Mouse (Mus musculus) heart, postnatal 10 days (tissue): ENCODE measurements around the gene Kmt2b. TPM values are rescaled to one million over a fixed set of nuclear protein-coding genes. Genes with fewer than 3 reads are reported as not detected.
A peak's percentile ranks its signal among the peaks of the same experiment; 100 is the strongest.

Experiments
- DNase-seq, 2 experiments: peaks; one replicate each; pipeline ENCODE4 v3.0.0; 2021
- intact Hi-C: fragments of 180-260 bp; cut with DNase I; formaldehyde crosslinking; loops from one replicate; pipeline ENCODE4 v1.15.1; 2025
- total RNA-seq, 2 experiments: library from RNA; stranded (reverse); gene quantifications; 2 replicates each; pipeline ENCODE4 v1.2.3; 2021

The Kmt2b gene
- total RNA-seq: 10 to 100 TPM; 25.8 to 30.2 TPM

DNA sequence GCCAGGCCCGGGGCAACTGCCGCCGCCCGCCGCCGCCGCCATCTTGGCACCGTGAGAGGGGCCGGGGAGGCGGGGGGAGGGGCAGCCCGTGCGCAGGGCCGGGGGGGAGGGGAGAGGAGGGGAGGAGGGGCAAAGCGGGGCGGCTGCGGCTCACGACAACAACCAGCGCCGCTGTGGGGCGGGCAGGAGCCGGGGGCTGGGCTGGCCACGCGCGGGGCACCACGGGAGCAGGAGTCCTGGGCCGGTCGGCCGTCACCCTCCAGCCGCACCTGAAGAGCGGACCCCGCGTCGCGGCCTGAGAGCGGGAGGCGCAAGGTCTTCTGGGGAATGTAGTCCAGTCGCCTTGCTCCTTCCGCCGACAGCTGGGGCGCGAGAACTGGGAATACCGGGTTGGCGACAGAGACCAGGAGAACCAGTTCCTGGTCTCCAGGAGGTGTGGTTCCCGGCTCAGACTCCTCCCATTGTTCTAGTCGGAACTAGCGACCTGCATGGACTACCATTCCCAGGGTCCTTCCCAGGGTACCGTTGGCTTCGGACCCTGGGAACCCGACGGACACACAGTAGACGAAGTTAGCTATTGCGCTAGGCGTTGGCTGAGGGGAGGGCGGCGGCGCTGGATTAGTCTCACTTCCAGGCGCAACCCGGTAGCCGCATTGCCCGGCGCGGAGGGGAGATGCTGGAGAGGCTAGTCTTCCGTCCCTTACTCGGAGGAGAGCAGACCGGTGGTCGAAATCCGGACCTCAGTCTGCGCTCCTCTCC is at the start of gene Kmt2b:
Gene Kmt2b, minus strand, starts transcription at position 51 of the 759 bp plus-strand sequence.
- peak; percentile 96 to 98 for DNase-seq
- intact Hi-C loops: loop anchor here (1.0 to 2.0 kb wide), 4 partner anchors 19 to 270 kb away; partner anchors contain the start of gene Tmem147

GRCm38 (mm10) chr7:30636395-30636794 is 47.9 kb upstream of the Kmt2b start:
- intact Hi-C loops: no loop called here
- DNase-seq: no peak

GRCm38 (mm10) chr7:30635752-30636151 is 47.2 kb upstream of the Kmt2b start, which contains the start of gene Etv2:
Gene Etv2, minus strand, starts transcription at chr7:30635852.
- intact Hi-C loops: no loop called here
- DNase-seq: no peak

GRCm38 (mm10) chr7:30634621-30635020 is 46.1 kb upstream of the Kmt2b start:
- intact Hi-C loops: no loop called here
- peak; percentile 42 to 70 for DNase-seq

DNA sequence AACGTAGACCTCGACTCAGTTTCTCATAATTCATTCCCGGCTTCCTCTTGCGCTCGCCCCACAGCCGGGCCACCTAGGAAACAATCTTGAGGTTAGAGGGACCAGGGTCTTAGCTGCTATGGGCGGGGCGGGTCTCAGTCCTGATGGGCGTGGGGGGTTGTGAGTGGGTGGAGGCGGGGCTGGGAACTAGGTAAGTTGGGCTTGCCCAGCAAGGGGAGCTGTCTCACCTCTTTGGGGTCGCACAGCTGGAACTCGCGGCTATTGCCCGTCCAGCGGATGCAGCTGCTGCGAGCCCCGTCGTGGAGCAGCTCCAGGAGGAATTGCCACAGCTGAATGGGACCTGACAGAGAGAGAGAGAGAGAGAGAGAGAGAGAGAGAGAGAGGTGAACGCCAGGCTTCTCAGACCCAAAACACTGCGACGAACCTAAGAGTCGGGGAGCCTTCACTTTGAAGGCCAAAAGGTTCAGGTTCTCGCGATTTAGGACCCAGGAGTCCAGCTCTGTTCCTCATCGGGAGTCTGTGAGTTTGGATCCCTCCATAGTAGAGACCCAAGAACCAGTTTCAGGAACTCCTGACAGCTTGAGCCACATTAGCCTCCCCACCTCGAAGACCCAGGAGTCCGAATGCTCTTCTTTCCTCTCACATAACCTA is 45.4 kb upstream of the Kmt2b start:
- DNase-seq: no peak
- intact Hi-C loops: no loop called here

DNA sequence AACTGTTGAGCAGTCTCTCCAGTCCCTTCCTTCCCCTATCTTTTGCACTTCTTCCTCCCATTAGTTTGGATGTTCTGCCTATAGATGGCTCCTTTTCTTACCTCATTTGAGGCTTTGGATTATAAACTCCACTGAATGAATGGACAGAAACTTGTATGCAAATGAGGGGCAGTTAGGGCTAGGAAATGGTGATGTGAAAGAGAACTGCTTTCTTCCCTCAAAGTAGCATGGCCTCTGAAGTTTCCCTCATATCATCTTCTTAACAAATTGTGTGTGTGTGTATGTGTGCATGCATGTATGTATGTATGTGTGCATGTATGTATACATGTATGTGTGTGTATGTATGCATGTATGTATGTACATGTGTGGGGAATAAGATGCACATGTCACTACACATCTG is 40.5 kb upstream of the Kmt2b start:
- no peak for DNase-seq
- intact Hi-C loops: no loop called here

- no peak for DNase-seq
- intact Hi-C loops: no loop called here
Measured at GRCm38 (mm10) chr7:30626647-30627046, 38.1 kb upstream of the Kmt2b start.

GRCm38 (mm10) chr7:30625530-30626384 is 37.2 kb upstream of the Kmt2b start, which contains the start of gene Cox6b1:
Gene Cox6b1, minus strand, starts transcription at chr7:30626151.
- peak; percentile 91 to 93 for DNase-seq
- intact Hi-C loops: no loop called here

GRCm38 (mm10) chr7:30619202-30619601 is 30.7 kb upstream of the Kmt2b start:
- DNase-seq: peak in 1 of 2 experiments; percentile 53
- intact Hi-C loops: no loop called here

DNA sequence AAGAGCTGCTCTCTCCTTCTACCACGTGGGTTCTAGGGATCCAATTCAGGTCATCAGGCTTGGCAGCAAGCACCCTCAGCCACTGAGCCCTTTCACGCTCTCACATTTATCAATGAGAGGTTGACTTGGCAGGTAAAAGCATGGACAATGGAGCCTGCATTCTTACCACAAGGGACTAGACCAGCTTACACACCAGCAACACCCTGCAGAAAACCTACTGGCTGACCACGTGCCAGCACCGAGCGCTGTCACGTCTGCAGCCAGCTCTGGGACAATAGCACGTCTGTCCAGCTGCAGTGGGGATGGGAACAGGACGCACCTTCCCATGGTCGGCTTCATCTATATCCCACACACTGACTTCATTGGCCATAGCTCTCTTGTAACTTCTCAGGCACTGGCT is 30.1 kb upstream of the Kmt2b start:
- DNase-seq: no peak
- intact Hi-C loops: no loop called here

DNA sequence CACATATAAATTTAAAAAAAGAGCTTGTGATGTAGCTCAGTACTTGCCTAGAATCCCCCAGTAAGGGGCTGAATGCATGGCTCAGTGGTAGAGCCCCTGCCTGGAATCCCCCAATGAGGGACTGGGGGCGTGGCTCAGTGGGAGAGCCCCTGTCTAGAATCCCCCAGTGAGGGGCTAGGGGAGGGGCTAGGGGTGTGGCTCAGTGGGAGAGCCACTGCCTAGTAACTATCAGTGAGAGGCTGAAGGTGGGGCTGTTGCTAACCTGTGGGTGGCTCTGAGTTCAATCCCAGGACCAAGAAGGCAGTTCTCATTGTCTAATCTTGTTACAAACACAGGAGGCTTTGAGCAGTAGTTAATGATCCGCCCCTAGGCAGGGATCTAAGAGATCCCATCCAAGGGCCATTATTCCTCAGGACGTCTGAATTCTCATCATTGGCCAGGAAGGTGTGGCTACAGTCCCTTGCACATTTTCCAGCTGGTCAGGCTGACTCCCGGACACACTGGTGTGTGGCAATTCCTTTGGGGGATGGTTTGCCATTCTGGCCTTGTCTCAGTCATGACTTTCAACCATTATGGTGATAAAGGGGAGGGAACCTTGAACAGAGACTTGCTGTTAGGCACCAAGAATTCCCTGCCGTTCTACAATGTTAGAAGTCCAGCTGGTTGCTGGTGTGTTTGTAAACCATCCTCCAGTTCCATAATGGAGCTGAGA is 26.7 kb upstream of the Kmt2b start:
- DNase-seq: no peak
- intact Hi-C loops: no loop called here

- DNase-seq: no peak
- intact Hi-C loops: loop anchor here (5.0 kb wide), 1 partner anchor 242 kb away; no protein-coding TSS in a partner anchor
Measured at GRCm38 (mm10) chr7:30614454-30614853, 25.9 kb upstream of the Kmt2b start.

GRCm38 (mm10) chr7:30613529-30614112 is 25.1 kb upstream of the Kmt2b start:
- DNase-seq: peak; percentile 54 to 80
- intact Hi-C loops: loop anchor here (1.0 to 5.0 kb wide), 2 partner anchors 24 to 241 kb away; no protein-coding TSS in a partner anchor

DNA sequence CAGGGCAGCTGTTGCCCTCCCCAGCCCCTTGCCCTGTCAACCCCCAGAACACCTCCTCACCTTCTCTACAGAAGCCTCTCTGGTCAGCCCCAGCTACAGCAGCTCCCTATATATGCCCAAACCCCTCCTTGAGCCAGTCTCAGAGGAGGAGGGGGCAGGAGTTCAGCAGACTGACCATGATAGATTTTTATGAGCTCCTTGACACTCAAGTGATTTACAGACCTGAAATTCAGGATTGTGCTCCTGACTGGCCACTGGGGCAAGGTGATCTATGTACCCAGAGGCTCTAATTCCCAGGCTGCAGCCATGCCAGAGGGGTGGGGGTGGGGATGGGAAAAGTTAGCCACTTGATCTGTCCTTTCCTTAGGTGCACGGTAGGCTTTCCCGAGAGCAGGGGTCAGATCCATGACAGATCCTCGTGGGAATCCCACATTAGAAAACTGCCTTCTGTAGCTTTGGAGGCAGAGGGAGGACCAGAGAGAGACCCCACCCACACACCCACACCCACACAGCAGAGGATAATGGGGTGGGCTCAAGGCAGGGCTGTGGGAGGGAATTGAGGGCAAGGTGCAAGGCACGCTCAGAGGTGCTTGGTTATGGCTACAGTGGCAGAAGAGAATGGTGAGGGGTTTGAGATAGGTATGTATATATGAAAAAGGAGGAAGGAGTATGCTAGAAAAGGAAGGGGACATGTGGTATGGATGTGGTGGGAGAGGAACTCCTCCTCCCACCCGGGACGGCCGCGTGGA is 24.3 kb upstream of the Kmt2b start, which contains the start of gene Upk1a:
Gene Upk1a, minus strand, starts transcription at position 194 of the 749 bp plus-strand sequence.
- intact Hi-C loops: loop anchor here (1.0 to 5.0 kb wide), 2 partner anchors 24 to 241 kb away; no protein-coding TSS in a partner anchor
- no peak for DNase-seq

DNA sequence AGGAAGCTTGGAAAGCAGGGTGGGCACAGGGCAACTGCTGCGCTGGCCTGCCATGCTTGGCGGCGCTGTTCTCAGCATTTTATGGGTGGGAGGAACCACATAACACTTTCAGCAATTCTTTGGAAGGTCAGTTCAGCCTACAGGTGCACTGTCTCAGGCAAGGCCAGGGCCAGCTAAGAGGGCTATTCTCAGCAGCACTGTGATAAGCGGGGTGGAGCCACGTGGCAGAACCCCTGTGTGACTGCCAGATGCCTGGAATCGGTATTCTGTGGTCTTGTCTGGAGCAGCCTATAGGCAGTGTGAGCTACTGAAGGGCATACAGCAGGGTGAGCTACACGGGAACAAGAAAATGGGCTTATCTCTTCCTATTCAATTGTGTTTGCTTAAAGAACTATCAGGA is 21.5 kb upstream of the Kmt2b start:
- intact Hi-C loops: loop anchor here (5.0 kb wide), 1 partner anchor 238 kb away; no protein-coding TSS in a partner anchor
- DNase-seq: peak; percentile 69 to 83

- DNase-seq: no peak
- intact Hi-C loops: loop anchor here (1.0 to 5.0 kb wide), 2 partner anchors 19 to 116 kb away; partner anchors contain the start of gene Prodh2
Measured at GRCm38 (mm10) chr7:30608476-30608875, 19.9 kb upstream of the Kmt2b start.

DNA sequence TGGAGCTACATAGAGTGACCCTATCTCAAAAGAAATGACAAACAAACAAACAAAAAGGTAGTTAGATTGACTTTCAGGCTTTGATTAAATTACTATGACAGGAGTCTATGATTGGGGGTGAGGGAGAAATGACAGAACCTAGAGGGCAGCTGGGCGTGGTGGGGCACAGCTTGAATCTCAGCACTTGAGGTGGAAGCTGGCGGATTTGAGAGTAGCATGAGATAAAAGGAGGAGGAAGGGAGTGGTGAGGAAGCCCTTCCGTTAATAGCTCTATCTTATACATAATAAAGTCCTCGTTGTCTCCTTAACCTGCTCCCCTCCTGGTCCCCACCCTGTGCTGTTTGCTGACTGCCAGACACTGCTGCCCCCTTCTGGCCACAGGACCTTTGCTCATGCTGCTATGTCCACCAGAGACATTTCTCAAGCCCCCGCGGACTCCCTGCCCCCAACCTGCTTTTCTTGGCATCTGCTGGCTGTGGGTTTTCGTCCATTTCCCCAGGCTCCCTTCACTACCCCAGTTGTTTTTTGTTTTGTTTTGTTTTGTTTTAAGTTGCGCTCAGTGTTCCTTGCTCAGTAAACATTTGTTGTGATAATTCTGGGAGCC is 19.3 kb upstream of the Kmt2b start:
- intact Hi-C loops: loop anchor here (1.0 to 5.0 kb wide), 2 partner anchors 19 to 116 kb away; partner anchors contain the start of gene Prodh2
- peak; percentile 58 to 68 for DNase-seq

DNA sequence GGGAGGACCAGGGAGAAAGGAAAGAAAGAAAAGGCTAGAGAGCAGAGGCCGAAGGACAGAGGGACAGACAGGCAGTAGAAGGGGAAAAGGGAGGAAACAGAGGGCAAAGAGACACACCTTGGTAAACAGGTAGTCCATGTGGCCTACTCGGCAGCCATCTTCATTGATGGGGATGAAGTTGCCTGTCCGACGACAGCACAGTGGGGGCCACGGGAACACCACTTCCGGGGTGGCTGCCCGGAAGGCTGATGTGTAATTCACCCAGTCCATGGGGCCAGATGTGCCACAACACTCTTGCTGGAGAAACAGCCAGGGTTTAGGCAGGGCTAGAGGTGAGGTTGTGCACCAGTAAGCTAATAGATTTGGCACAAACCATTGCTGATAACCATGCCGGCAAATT is 16.4 kb upstream of the Kmt2b start:
- no peak for DNase-seq
- intact Hi-C loops: loop anchor here (5.0 kb wide), 1 partner anchor 113 kb away; the partner anchor contains the start of gene Prodh2
